Mouse (Mus musculus) layer of hippocampus, adult 8-10 months (tissue): ENCODE measurements at regions not wholly inside any gene's neighbourhood (a gene's known extent, or its start where the extent isn't known, plus 50 kb on each side); places are given as distances from the start of the nearest gene placed in this dataset.
"Not testable (repeated sequence)": the region's sequence is repeated elsewhere in the genome, so short reads cannot be mapped to it uniquely, and the experiment has no call there.

Source experiments
- DNase-seq, 2 experiments: peaks; one replicate each; pipeline ENCODE4 v3.0.0; 2022; ENCODE audit warnings: low spot score in 2 of 2

DNA sequence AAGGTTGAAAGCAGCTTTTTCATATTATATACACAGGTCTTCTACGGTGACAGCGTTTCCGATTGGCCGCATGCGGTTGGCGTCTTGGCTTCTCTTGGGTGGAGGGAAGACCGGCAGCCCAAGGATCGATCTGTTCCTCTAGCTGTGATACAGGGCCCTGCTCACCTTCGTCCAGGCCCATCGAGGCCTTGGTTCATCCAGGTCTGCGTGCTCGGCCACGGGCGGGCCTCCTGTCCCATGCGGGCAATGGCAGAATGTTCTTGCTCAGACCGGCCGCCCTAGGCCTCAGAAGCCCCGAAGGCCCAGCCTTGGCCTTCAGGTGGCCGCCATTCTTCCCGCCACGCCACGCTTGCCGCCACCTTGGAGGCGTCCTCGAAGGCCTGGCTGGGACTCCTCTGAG, 194.4 kb upstream of the Ppp6c start:
- DNase-seq: no peak

GRCm38 (mm10) chr2:39400336-39400735, 174.1 kb upstream of the Ppp6c start:
- no peak for DNase-seq

- DNase-seq: no peak
Observed at GRCm38 (mm10) chr2:39399523-39399922, 173.3 kb upstream of the Ppp6c start.

GRCm38 (mm10) chr2:39394643-39395042, 168.4 kb upstream of the Ppp6c start:
- no peak for DNase-seq

DNA sequence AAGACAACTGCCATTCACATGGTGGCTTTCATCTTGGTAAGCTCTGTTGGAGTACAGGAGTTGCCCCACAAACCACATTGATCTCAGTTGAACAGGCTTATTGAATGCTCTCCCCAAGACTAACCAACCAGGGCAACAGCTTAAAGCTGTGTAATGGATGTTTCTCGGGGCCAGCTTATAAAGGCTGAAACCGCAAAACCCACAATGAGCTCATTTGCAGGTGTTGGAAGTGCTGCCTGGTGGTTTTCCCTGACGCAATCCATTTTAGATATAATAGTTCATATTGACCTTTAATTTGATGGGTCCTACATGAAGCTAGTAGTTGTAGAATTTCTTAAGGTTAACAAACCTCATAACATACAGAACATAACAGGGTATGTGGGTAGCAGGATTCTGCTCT, 151.0 kb upstream of the Ppp6c start:
- DNase-seq: no peak

DNA sequence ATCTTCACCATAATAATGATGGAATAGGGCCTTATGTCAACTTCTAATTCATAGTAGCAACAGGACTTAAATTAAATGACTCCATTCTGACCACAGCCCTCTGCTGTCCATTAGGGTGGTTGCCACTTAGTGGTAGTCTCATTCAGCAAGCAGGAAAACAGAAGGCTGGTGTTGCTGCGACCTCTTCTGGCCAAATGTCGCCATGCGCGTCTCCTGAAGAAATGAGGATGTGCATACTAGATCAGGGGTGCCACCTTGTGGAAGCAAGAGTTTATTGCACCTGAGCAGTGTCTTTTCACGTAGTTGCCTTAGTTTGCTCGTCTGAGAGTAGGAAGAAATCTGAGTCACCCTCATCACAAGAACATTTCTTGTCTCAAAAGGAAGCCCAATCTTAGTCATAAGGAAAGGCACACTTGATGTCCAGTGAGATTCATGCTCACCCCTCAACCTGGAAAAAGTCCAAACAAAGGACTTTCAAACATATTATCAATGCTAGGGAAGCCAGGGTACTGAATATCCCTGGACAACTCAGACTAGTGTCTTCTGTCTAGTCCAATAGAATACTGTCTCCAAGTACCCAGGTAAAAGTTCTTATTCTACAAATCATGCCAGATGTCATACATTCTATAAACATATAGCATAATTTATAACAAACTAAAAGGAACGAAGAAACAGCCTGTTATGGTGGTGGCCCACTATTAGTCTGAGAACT, 147.0 kb upstream of the Ppp6c start:
- peak; percentile 91 to 96 for DNase-seq

DNA sequence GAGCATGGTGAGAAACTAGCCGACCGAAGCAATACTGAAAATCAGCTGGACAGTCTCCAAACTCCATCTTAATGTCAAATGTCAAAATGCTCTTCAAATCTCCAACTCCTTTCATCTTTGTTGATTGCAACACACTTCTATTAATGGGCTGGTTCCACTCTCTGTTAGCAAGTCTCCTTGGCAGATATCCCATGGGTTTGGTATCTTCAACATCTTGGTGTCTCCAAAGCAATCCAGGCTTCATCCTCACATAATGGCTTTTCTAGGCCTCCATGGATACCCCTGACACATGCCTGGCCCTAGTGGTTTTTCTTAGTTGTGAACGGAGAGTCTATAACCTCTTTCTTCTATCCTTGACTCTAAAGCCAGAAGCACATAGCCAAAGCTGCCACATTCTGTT, 118.0 kb upstream of the Ppp6c start:
- no peak for DNase-seq

GRCm38 (mm10) chr2:39340406-39340805, 114.2 kb upstream of the Ppp6c start:
- no peak for DNase-seq

DNA sequence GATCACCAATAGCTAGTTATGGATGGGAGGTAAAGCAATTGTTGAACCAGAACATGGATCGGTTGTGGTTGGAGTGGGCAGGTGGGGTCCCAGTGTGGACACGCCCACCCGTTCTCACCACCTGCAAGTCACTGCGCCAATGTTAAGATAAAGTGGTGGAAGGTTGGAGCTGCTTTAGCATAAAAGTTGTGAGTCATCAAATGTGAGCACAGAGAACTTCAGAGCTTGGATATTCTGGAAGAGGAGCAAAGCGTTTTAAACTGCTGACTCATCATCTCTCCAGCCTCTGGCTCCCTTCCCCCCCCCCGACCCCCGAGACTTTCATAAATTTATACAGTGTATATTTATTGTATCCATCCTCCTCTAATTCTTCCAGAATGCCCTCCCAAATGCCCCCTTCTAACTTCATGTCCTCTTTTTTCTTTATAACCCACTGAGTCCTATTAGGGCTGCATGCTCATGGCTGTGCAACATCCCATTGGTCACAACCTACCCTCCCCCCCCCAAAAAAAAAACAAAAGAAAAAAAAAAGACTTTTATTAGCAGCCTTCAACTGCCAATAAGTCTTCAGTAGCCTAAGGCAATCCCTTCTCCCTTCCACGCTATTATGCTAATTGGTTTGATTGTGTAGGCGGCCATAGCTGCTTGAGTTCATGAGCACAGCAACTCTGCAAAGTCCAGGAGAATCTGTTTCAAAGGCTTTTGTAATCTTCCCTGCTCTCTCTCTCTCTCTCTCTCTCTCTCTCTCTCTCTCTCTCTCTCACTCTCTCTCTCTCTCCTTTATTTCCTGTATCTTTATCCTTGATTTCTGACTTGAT, 112.8 kb upstream of the Ppp6c start:
- DNase-seq: no peak

GRCm38 (mm10) chr2:39337524-39337923, 111.3 kb upstream of the Ppp6c start:
- no peak for DNase-seq

DNA sequence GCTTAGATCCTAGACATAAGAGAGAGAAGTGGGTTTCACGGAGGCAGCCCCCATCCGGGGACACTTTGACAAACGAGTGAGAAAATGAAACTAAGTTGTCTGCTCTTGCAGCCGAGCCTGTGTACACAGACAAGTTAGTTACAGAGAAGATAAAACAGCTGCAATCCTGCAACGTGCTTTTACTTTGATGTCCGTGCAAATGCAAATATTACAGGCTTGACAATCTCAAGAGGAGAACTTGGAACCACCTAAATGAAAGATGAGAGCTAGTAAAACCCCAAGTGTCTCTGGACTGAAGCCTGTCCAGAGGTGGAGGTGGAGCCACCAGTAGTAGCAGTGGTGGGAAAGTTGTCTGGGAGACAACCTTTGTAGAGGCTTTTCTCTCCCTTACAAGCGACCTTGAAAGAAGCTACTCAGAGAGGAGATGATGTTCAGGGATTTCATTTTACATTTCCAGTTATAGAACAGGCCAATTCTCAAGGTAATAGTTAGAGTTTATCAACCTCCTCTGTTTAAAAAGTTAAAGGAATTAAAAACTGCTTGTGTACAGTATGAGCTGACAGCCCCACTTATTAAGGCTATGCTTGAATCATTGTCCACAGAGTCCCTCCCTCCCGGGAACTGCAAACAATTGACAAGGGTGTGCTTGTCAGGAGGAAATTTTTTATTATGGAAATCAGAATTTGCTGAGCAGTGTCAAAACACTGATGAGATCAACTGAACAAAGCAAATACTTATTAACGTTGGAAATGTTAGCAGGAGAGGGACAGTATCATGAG, 99.7 kb upstream of the Ppp6c start:
- no peak for DNase-seq

GRCm38 (mm10) chr2:39325122-39325521, 98.9 kb upstream of the Ppp6c start:
- DNase-seq: not testable (repeated sequence)

GRCm38 (mm10) chr2:39299798-39300382, 73.6 kb upstream of the Ppp6c start:
- DNase-seq: no peak

DNA sequence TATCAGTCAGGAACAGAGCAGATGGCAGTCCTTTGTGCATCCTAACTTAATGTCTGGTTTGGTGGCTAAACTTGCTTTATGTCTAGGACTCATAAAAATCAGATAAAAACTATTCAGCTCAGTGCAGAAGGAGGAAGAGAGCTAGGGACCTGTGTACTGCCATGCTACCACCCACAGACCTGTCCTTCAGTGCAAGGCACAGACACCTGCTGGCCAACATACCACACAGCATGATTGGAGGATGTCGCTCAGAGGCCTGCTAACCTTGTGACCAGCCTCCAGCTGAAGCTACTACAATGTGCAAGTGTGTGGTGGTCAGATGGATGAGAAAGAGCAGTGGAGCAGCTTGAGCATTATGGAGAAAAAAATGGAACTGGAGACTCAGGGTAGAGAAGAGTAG, 73.0 kb upstream of the Ppp6c start:
- DNase-seq: no peak

DNA sequence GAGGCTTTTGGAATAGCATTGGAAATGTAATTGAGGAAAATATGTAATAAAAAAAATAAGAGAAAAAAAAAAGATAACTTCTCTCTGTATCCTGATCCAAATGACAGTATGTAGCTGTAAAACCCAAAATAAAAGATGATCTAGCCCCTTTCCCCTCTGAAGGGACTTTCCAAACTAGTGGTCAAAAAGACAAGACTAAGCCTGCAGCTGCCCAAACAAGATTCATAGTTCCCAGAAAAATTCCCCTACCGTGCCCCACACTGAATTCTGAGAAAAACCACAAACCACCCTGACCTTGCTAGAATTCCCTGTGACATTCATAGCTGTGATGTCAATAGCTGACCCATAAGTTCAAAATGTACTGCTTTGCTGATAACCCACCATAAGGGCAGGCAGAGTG, 69.2 kb upstream of the Ppp6c start:
- DNase-seq: no peak

GRCm38 (mm10) chr2:39278218-39278617, 52.0 kb upstream of the Ppp6c start:
- no peak for DNase-seq
